Mouse (Mus musculus) liver, adult 2 months (tissue): ENCODE measurements around the gene Lipm.

Source experiments
- CTCF ChIP-seq: fragments of 200-500 bp; IDR thresholded peaks from 2 replicates; pipeline ENCODE4 v1.5.1; 2011; ENCODE audit warnings: low read depth, low read length, control low read depth
- POLR2A ChIP-seq: fragments of 200-500 bp; IDR thresholded peaks from 2 replicates; pipeline ENCODE4 v1.6.1; 2011; ENCODE audit warnings: low read length, control low read depth; ENCODE audit not compliant: insufficient read depth; ENCODE audit errors: extremely low read depth

GRCm38 (mm10) chr19:34074239-34074638, 26.5 kb upstream of the Lipm start:
- TF ChIP-seq POLR2A, result no peak
- no peak for TF ChIP-seq CTCF
